Comparison of ENCODE assay signal across 8 mouse cellular contexts in genomic region chr5:122731991-122732673, GRCm38 (mm10). TPM values are rescaled to one million over a fixed set of nuclear protein-coding genes. Genes with fewer than 3 reads are reported as not detected.
A peak's percentile ranks its signal among the peaks of the same experiment; 100 is the strongest.
DNase-seq lines count a peak whose midpoint lies in the region; ATAC-seq and TF ChIP-seq lines count a peak whose summit lies in the region.

No protein-coding gene starts in this region.

- peaks cover 5% of the 10 kb centered on the region for H3K36me3 ChIP-seq in heart, embryonic 16.5 days (ENCODE audit: control insufficient read depth, insufficient read depth)
- peaks cover 6% of the 10 kb centered on the region for H3K36me3 ChIP-seq in limb, embryonic 11.5 days (ENCODE audit: control insufficient read depth, insufficient read depth, low read length)
- H3K36me3 ChIP-seq in forebrain, postnatal 0 days (ENCODE audit: insufficient read depth) = peaks cover 21% of the 10 kb centered on the region

- H3K4me3 ChIP-seq in bone marrow, adult 2 months (replicated peaks; ENCODE audit: control insufficient read depth, low read depth, low read length) = no peak overlapping the region
- H3K4me3 ChIP-seq in heart, embryonic 16.5 days (ENCODE audit: low read length) = no peak overlapping the region
- H3K4me3 ChIP-seq in limb, embryonic 11.5 days (ENCODE audit: low read depth, low read length) = no peak overlapping the region
- H3K4me3 ChIP-seq in forebrain, postnatal 0 days (ENCODE audit: low read depth, low read length) = no peak overlapping the region

- ATAC-seq in heart, embryonic 16.5 days (replicated peaks; ENCODE audit: extremely low read depth, insufficient read depth, low FRiP score) = peak; percentile 66
- ATAC-seq in limb, embryonic 11.5 days (ENCODE audit: insufficient number of reproducible peaks, low FRiP score, low TSS enrichment, low read depth) = no peak
- ATAC-seq in megakaryocyte-erythroid progenitor cell, adult 5-6 weeks (replicated peaks; ENCODE audit: low FRiP score, low TSS enrichment, poor library complexity, severe bottlenecking) = 0 out of 2 replicates have a peak, but pooled peaks have one; percentile 13
- no peak for ATAC-seq in forebrain, postnatal 0 days

- no peaks in the 10 kb centered on the region for H3K27me3 ChIP-seq in heart, embryonic 16.5 days (ENCODE audit: control insufficient read depth, insufficient read depth, low read length)
- H3K27me3 ChIP-seq in limb, embryonic 11.5 days (ENCODE audit: control insufficient read depth, insufficient read depth, low read length) = no peaks in the 10 kb centered on the region
- H3K27me3 ChIP-seq in forebrain, postnatal 0 days (ENCODE audit: insufficient read depth, low read length) = no peaks in the 10 kb centered on the region

- peak overlapping the region; percentile 36; the same call in 1 of the 2 replicates for H3K9ac ChIP-seq in heart, embryonic 16.5 days (ENCODE audit: low read length)
- no peak overlapping the region for H3K9ac ChIP-seq in limb, embryonic 11.5 days (ENCODE audit: low read length)
- no peak overlapping the region for H3K9ac ChIP-seq in forebrain, postnatal 0 days

- 3% methylated on average over 15 of the region's 15 CpGs for WGBS in bone marrow, adult 2 months
- 32% methylated on average over 15 of the region's 15 CpGs for WGBS in heart, embryonic 16.5 days
- 40% methylated on average over 15 of the region's 15 CpGs for WGBS in limb, embryonic 11.5 days
- 68% methylated on average over 15 of the region's 15 CpGs for WGBS in forebrain, postnatal 0 days

- peak overlapping the region; percentile 44; the same call in 1 of the 2 replicates for H3K4me2 ChIP-seq in heart, embryonic 16.5 days (ENCODE audit: low read depth, low read length)
- peak overlapping the region; percentile 25; the same call in 1 of the 2 replicates for H3K4me2 ChIP-seq in limb, embryonic 11.5 days (ENCODE audit: low read depth, severe bottlenecking)
- H3K4me2 ChIP-seq in forebrain, postnatal 0 days (ENCODE audit: low read depth) = no peak overlapping the region

- H3K9me3 ChIP-seq in heart, embryonic 16.5 days (replicated peaks; ENCODE audit: control insufficient read depth, low read length) = no peaks in the 10 kb centered on the region
- H3K9me3 ChIP-seq in limb, embryonic 11.5 days (ENCODE audit: control insufficient read depth, low read length) = no peaks in the 10 kb centered on the region
- H3K9me3 ChIP-seq in forebrain, postnatal 0 days (ENCODE audit: low read length) = no peaks in the 10 kb centered on the region

- DNase-seq in CD4-positive, CD25-positive, alpha-beta regulatory T cell, adult 2 months (ENCODE audit: low read depth, low spot score) = peak; percentile 64
- DNase-seq in limb, embryonic 11.5 days (ENCODE audit: low spot score) = peak; percentile 34
- DNase-seq in right cerebral cortex, postnatal 14 days = no peak
- DNase-seq in layer of hippocampus, postnatal 36 days = no peak
- DNase-seq in forebrain, postnatal 0 days = no peak

- H3K27ac ChIP-seq in bone marrow, adult 2 months (ENCODE audit: control insufficient read depth, insufficient read depth, low read depth, low read length, poor library complexity) = peak overlapping the region; percentile 62
- H3K27ac ChIP-seq in heart, embryonic 16.5 days (ENCODE audit: low read length) = peak overlapping the region; percentile 73
- peak overlapping the region; percentile 0; the same call in 1 of the 2 replicates for H3K27ac ChIP-seq in limb, embryonic 11.5 days (replicated peaks; ENCODE audit: low read depth, low read length)
- no peak overlapping the region for H3K27ac ChIP-seq in forebrain, postnatal 0 days (ENCODE audit: low read depth, low read length)

- TF ChIP-seq POLR2A in bone marrow, adult 2 months (IDR thresholded peaks at IDR 0.05; ENCODE audit: borderline replicate concordance, control insufficient read depth, low read depth, low read length) = no peak

- peaks cover 3% of the 10 kb centered on the region; the same call in 1 of the 2 replicates for H3K4me1 ChIP-seq in bone marrow, adult 2 months (ENCODE audit: control insufficient read depth, insufficient read depth, low read length)
- H3K4me1 ChIP-seq in heart, embryonic 16.5 days (ENCODE audit: control insufficient read depth, insufficient read depth, low read length) = peaks cover 8% of the 10 kb centered on the region; the same call in 1 of the 2 replicates
- peaks cover 7% of the 10 kb centered on the region; the same call in 1 of the 2 replicates for H3K4me1 ChIP-seq in limb, embryonic 11.5 days (ENCODE audit: control insufficient read depth, insufficient read depth, low read length)
- no peaks in the 10 kb centered on the region for H3K4me1 ChIP-seq in forebrain, postnatal 0 days (ENCODE audit: insufficient read depth)

- TF ChIP-seq CTCF in bone marrow, adult 2 months (IDR thresholded peaks at IDR 0.05; ENCODE audit: control insufficient read depth, insufficient read depth, low read length) = no peak
- TF ChIP-seq CTCF in forebrain, postnatal 0 days (IDR thresholded peaks at IDR 0.05; ENCODE audit: low read depth) = no peak

RNA-seq across cellular contexts. Expression of gene P2rx4, which starts 24.8 kb away (rescaled TPM):
- 13.2 and 23.7 TPM in 2 replicates for polyA plus RNA-seq in bone marrow, adult 2 months (2011; ENCODE audit: insufficient read depth, insufficient read length, low replicate concordance, missing spikeins)
- 21.2 and 21.7 TPM in 2 replicates for polyA plus RNA-seq in heart, embryonic 16.5 days (2015; fragmentation: Nextera tagmentation; extraction: Ambion mirVana)
- polyA plus RNA-seq in limb, embryonic 11.5 days (2014; fragmentation: Nextera tagmentation; extraction: Ambion mirVana) = 4.9 and 6.6 TPM in 2 replicates
- total RNA-seq in megakaryocyte-erythroid progenitor cell, adult 5-6 weeks (2014; fragmentation: Nextera tagmentation) = 15.5 and 29.1 TPM in 2 replicates
- total RNA-seq in megakaryocyte-erythroid progenitor cell, adult 5-6 weeks (2017) = 5.7 and 8.8 TPM in 2 replicates
- total RNA-seq in layer of hippocampus, postnatal 36 days (2021) = 10 to 100 TPM; 12.9 to 13.1 TPM
- 13.2 and 13.6 TPM in 2 replicates for total RNA-seq in forebrain, postnatal 0 days (2014; rRNA removed)
- polyA plus RNA-seq in forebrain, postnatal 0 days (2015; fragmentation: Nextera tagmentation; extraction: Ambion mirVana) = 10.0 and 11.2 TPM in 2 replicates

RNA-seq across cellular contexts. Expression of gene Camkk2, which starts 47.1 kb away (rescaled TPM):
- polyA plus RNA-seq in bone marrow, adult 2 months (2011; ENCODE audit: insufficient read depth, insufficient read length, low replicate concordance, missing spikeins) = 15.8 and 31.8 TPM in 2 replicates
- 12.6 and 13.8 TPM in 2 replicates for polyA plus RNA-seq in heart, embryonic 16.5 days (2015; fragmentation: Nextera tagmentation; extraction: Ambion mirVana)
- polyA plus RNA-seq in limb, embryonic 11.5 days (2014; fragmentation: Nextera tagmentation; extraction: Ambion mirVana) = 25.2 and 25.6 TPM in 2 replicates
- total RNA-seq in megakaryocyte-erythroid progenitor cell, adult 5-6 weeks (2014; fragmentation: Nextera tagmentation) = 39.0 and 40.9 TPM in 2 replicates
- total RNA-seq in megakaryocyte-erythroid progenitor cell, adult 5-6 weeks (2017) = 15.8 and 18.4 TPM in 2 replicates
- 100 to 1,000 TPM; 108 to 109 TPM for total RNA-seq in layer of hippocampus, postnatal 36 days (2021)
- total RNA-seq in forebrain, postnatal 0 days (2014; rRNA removed) = 89.3 and 106 TPM in 2 replicates
- polyA plus RNA-seq in forebrain, postnatal 0 days (2015; fragmentation: Nextera tagmentation; extraction: Ambion mirVana) = 76.2 and 93.8 TPM in 2 replicates

Comparison
In these comparisons a context has a peak if more than half of its experiments do, and no peak if none do; other contexts are left out.
1. DNase-seq: peak in CD4-positive, CD25-positive, alpha-beta regulatory T cell, adult 2 months (single experiment) and limb, embryonic 11.5 days (single experiment); none in right cerebral cortex, postnatal 14 days (single experiment), layer of hippocampus, postnatal 36 days (0 of 2) and forebrain, postnatal 0 days (single experiment).
2. ATAC-seq: peak in heart, embryonic 16.5 days (single experiment) and megakaryocyte-erythroid progenitor cell, adult 5-6 weeks (single experiment); none in limb, embryonic 11.5 days (single experiment) and forebrain, postnatal 0 days (single experiment).